Mouse (Mus musculus): ENCODE results near the gene Rpap2. TPM values are rescaled to one million over a fixed set of nuclear protein-coding genes. Genes with fewer than 3 reads are reported as not detected.

Gene Rpap2
- polyA plus RNA-seq, 1 experiment = 3.8 TPM

- no peak overlapping the region for H3K4me3 ChIP-seq (replicated peaks; ENCODE audit: control insufficient read depth, low read depth, low read length)
- TF ChIP-seq CTCF (IDR thresholded peaks at IDR 0.05; ENCODE audit: control insufficient read depth, insufficient read depth, low read length) (no peak), POLR2A (IDR thresholded peaks at IDR 0.05; ENCODE audit: borderline replicate concordance, control insufficient read depth, low read depth, low read length) (no peak)
- H3K4me1 ChIP-seq (ENCODE audit: control insufficient read depth, insufficient read depth, low read length) = no peaks in the 10 kb centered on the region; the same call in 1 of the 2 replicates
- 66% methylated on average over 2 of the region's 2 CpGs for WGBS
- no peak overlapping the region for H3K27ac ChIP-seq (ENCODE audit: control insufficient read depth, insufficient read depth, low read depth, low read length, poor library complexity)
These were observed 52.5 kb downstream of the Rpap2 start for GRCm38 (mm10) chr5:107649680-107650079.

DNA sequence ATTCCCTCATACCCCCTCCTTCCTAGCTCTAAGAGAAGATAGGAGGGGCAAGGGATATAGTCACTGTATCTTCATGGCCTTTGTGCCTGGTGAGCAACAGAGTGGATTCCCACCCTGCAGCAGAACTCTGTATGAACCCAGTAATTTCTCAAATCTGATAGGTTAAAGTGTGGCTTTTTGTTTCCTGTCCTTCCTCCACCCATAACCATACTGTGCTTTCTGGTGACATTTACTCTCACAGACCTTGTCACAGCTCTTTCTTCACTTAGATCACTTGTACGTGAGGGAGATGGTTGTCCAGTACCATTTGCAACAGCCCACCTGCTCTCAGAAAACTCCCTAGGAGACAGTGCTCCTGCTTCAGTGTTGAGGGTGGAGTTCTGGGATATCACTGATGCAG lies 53.3 kb downstream of the Rpap2 start:
- 56% methylated on average over 1 of the region's 1 CpGs for WGBS
- no peak overlapping the region for H3K27ac ChIP-seq (ENCODE audit: control insufficient read depth, insufficient read depth, low read depth, low read length, poor library complexity)
- no peak for TF ChIP-seq CTCF (IDR thresholded peaks at IDR 0.05; ENCODE audit: control insufficient read depth, insufficient read depth, low read length)
- TF ChIP-seq POLR2A (IDR thresholded peaks at IDR 0.05; ENCODE audit: borderline replicate concordance, control insufficient read depth, low read depth, low read length) = no peak
- H3K4me1 ChIP-seq (ENCODE audit: control insufficient read depth, insufficient read depth, low read length) = no peaks in the 10 kb centered on the region; the same call in 1 of the 2 replicates
- H3K4me3 ChIP-seq (replicated peaks; ENCODE audit: control insufficient read depth, low read depth, low read length) = no peak overlapping the region

DNA sequence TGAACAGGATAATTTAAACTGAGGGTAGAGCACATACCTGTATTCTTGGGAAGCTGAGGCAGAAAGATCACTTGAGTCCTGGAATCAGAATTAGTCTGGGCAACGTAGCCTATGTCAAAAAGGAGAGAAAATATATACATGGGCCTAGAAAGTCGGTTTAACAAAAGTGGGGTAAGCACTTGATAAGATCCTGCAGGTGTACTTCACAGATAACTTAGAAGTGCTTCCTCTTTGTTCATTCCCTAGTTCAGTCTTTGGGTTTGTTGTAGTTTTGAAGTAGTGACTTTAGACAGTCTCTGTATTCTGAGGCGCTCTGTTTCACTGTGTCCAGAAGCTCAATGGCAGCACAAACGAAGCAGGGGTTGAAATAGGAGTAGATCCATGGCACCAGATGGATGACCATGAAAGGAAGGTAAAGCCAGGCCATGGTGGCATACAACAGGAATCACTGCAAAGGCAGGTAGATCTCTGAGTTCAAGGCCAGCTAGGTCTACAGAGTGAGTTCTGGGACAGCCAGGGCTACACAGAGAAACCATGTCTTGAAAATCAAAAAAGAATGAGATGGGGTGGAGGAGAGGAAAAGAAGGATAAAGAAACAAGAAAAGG lies 55.0 kb downstream of the Rpap2 start:
- Histone ChIP-seq H3K4me3 (replicated peaks; ENCODE audit: control insufficient read depth, low read depth, low read length) (no peak overlapping the region), H3K4me1 (ENCODE audit: control insufficient read depth, insufficient read depth, low read length) (no peaks in the 10 kb centered on the region), H3K27ac (ENCODE audit: control insufficient read depth, insufficient read depth, low read depth, low read length, poor library complexity) (no peak overlapping the region)
- TF ChIP-seq POLR2A (IDR thresholded peaks at IDR 0.05; ENCODE audit: borderline replicate concordance, control insufficient read depth, low read depth, low read length) = no peak
- no peak for TF ChIP-seq CTCF (IDR thresholded peaks at IDR 0.05; ENCODE audit: control insufficient read depth, insufficient read depth, low read length)
- WGBS = 47% methylated on average over 4 of the region's 4 CpGs

- no peaks in the 10 kb centered on the region; the same call in none of the 2 replicates for H3K4me1 ChIP-seq (ENCODE audit: control insufficient read depth, insufficient read depth, low read length)
- peak overlapping the region; percentile 32; the same call in 1 of the 2 replicates for H3K27ac ChIP-seq (ENCODE audit: control insufficient read depth, insufficient read depth, low read depth, low read length, poor library complexity)
- H3K4me3 ChIP-seq (replicated peaks; ENCODE audit: control insufficient read depth, low read depth, low read length) = peak overlapping the region; percentile 59
- TF ChIP-seq POLR2A (IDR thresholded peaks at IDR 0.05; ENCODE audit: borderline replicate concordance, control insufficient read depth, low read depth, low read length) (no peak), CTCF (IDR thresholded peaks at IDR 0.05; ENCODE audit: control insufficient read depth, insufficient read depth, low read length) (no peak)
- 24% methylated on average over 5 of the region's 5 CpGs for WGBS
These were observed 81.2 kb downstream of the Rpap2 start for GRCm38 (mm10) chr5:107678392-107678791.

DNA sequence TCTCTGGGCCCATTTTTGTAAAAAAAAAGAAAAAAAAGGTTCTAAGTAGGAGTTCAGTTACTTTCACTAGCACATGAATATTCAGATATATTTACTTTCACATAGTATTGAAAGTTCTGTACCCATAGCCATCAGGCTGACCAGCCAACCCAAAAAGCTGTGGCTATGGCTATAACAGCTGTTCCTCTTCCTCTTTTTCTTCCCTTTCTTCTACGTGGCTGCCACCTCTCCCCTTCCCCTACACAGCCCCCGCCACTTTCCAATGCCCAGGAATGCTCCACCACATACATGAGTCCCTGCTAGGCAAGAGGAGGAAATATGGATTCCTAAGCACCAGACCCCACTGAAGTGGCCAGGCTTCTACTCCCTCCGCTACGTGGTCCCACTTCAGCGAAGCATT lies 84.1 kb downstream of the Rpap2 start:
- WGBS = 54% methylated on average over 5 of the region's 5 CpGs
- H3K4me1 ChIP-seq (ENCODE audit: control insufficient read depth, insufficient read depth, low read length) = no peaks in the 10 kb centered on the region; the same call in none of the 2 replicates
- no peak overlapping the region for H3K4me3 ChIP-seq (replicated peaks; ENCODE audit: control insufficient read depth, low read depth, low read length)
- TF ChIP-seq CTCF (IDR thresholded peaks at IDR 0.05; ENCODE audit: control insufficient read depth, insufficient read depth, low read length) (no peak), POLR2A (IDR thresholded peaks at IDR 0.05; ENCODE audit: borderline replicate concordance, control insufficient read depth, low read depth, low read length) (no peak)
- no peak overlapping the region for H3K27ac ChIP-seq (ENCODE audit: control insufficient read depth, insufficient read depth, low read depth, low read length, poor library complexity)

GRCm38 (mm10) chr5:107684380-107684779 lies 87.2 kb downstream of the Rpap2 start:
- 35% methylated on average over 2 of the region's 2 CpGs for WGBS

DNA sequence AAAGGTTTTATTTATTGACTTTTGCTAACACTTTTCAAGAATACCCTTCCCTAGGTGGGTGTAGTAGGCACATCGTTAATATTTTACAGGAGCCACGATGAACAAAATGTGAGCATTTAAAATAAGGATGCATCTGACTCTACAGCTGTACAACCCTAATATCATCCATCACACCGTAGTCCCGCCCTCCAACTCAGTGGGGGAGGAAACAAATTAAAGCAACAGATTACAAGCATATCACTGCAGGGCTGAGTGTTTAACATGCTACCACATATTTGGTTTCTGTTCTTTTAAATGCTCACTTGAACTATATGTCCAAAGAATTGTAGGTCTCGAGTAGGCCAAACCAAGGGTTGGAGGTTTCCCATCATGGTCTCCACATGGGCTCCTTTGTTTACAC lies 90.0 kb downstream of the Rpap2 start:
- Histone ChIP-seq H3K4me1 (ENCODE audit: control insufficient read depth, insufficient read depth, low read length) (peaks cover 3% of the 10 kb centered on the region), H3K4me3 (replicated peaks; ENCODE audit: control insufficient read depth, low read depth, low read length) (no peak overlapping the region), H3K27ac (ENCODE audit: control insufficient read depth, insufficient read depth, low read depth, low read length, poor library complexity) (no peak overlapping the region)
- 90% methylated on average over 5 of the region's 5 CpGs for WGBS
- TF ChIP-seq CTCF (IDR thresholded peaks at IDR 0.05; ENCODE audit: control insufficient read depth, insufficient read depth, low read length) = no peak
- no peak for TF ChIP-seq POLR2A (IDR thresholded peaks at IDR 0.05; ENCODE audit: borderline replicate concordance, control insufficient read depth, low read depth, low read length)

More at GRCm38 (mm10) chr5:107684380-107684779, 87.2 kb downstream of the Rpap2 start:
- peaks cover 3% of the 10 kb centered on the region for H3K4me1 ChIP-seq (ENCODE audit: control insufficient read depth, insufficient read depth, low read length)
- TF ChIP-seq CTCF (IDR thresholded peaks at IDR 0.05; ENCODE audit: control insufficient read depth, insufficient read depth, low read length) (0 out of 2 replicates have a peak, but pooled peaks have one; percentile 23), POLR2A (IDR thresholded peaks at IDR 0.05; ENCODE audit: borderline replicate concordance, control insufficient read depth, low read depth, low read length) (no peak)
- H3K27ac ChIP-seq (ENCODE audit: control insufficient read depth, insufficient read depth, low read depth, low read length, poor library complexity) = no peak overlapping the region
- H3K4me3 ChIP-seq (replicated peaks; ENCODE audit: control insufficient read depth, low read depth, low read length) = no peak overlapping the region

DNA sequence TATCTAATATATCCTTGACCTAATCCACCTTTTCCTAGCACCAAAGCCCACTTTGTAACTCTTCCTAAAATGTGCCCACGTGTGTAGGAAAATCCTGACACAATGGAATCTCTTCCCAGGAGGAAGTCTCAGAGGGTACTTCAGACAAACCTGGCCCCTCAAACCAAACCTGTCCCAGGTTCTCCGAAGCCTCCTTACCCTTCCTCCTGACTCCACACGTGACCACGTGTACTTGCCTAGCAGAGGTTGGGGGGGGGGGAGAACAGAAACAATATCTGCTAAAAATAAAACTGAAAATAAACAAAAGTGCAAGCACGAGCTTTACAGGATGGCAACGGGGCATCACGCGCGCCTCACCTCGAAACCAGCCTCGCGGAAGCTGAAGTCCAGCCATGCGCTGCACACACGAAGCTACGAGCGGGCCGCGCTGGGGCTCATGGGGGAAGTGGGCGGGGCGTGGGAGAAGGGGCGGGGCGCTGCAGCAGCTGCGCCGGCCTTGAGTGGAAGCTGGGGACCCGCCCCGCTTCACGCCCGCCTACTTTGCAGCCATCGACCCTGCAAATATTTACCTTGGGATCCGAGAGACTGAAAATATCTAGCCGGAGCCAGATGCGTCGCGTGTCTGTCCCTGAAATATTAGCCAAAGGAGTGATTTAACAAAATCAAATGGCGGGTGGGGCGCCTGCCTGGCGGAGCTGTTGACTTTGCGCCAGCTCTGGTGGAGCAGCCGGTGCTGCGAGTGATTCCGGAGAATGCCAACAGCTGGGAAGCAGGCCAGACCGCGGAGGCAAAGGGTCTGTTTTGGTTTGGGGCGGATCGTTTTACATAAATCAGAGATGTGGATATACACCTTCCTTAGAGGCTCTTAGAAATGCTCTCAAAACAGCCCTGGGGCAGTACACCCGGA lies 90.7 kb downstream of the Rpap2 start:
- Histone ChIP-seq H3K27ac (ENCODE audit: control insufficient read depth, insufficient read depth, low read depth, low read length, poor library complexity) (peak overlapping the region; percentile 66), H3K4me3 (replicated peaks; ENCODE audit: control insufficient read depth, low read depth, low read length) (peak overlapping the region; percentile 89), H3K4me1 (ENCODE audit: control insufficient read depth, insufficient read depth, low read length) (peaks cover 3% of the 10 kb centered on the region)
- TF ChIP-seq POLR2A (IDR thresholded peaks at IDR 0.05; ENCODE audit: borderline replicate concordance, control insufficient read depth, low read depth, low read length) = no peak; the same call in 1 of the 2 replicates
- 5% methylated on average over 46 of the region's 46 CpGs for WGBS
